Mouse (Mus musculus): ENCODE measurements around the gene Igtp. TPM values are rescaled to one million over a fixed set of nuclear protein-coding genes. Genes with fewer than 3 reads are reported as not detected.
"Not testable (repeated sequence)": the region's sequence is repeated elsewhere in the genome, so short reads cannot be mapped to it uniquely, and the experiment has no call there.

Igtp gene
- polyA plus RNA-seq, 1 experiment from 2014 or later, result 10.9 TPM

DNA sequence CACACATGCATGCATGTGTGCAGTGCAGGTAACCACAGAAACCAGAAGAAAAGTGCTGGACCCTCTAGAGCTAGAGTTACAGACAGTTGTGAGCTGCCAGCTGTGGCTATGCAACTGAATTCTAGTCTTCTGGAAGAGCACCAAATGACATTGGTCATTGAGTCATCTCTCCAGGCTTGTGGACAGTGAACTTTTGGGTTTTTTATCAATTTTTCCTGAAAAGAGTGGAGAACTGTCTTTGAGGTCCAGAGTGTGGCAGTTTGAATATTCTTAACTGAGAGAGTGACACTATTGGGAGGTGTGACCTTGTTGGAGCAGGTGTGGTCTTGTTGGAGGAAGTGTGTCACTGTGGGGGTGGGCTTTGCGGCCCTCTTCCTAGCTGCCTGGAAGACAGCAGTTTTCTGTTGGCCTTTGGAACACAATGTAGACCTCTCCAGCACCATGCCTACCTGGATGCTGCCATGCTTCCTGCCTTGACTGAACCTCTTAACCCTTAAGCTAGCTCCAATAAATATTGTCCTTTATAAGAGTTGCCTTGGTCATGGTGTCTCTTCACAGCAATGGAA, 11.0 kb downstream of the Igtp start:
- Histone ChIP-seq H3K4me1 (replicated peaks; ENCODE audit: control insufficient read depth, insufficient read depth, low read length) (0 out of 2 replicates have a peak, but pooled peaks cover 6% of the 10 kb centered on the region), H3K4me2 (replicated peaks; ENCODE audit: low read depth) (no peak overlapping the region), H3K4me3 (ENCODE audit: low read depth, low read length) (no peak overlapping the region), H3K9me3 (ENCODE audit: control insufficient read depth) (no peaks in the 10 kb centered on the region), H3K27ac (ENCODE audit: low read depth, low read length) (no peak overlapping the region), H3K27me3 (replicated peaks; ENCODE audit: control insufficient read depth, insufficient read depth, low read length) (no peaks in the 10 kb centered on the region), H3K36me3 (ENCODE audit: control insufficient read depth, insufficient read depth) (peaks cover 12% of the 10 kb centered on the region; the same call in 1 of the 2 replicates), H3K9ac (ENCODE audit: low read depth, low read length) (no peak overlapping the region)
- no peak for ATAC-seq
- TF ChIP-seq CTCF (IDR thresholded peaks at IDR 0.05; ENCODE audit: low read depth), result no peak
- 93% methylated on average over 1 of the region's 1 CpGs for WGBS

- H3K36me3 ChIP-seq (ENCODE audit: control insufficient read depth, insufficient read depth), result peaks cover 12% of the 10 kb centered on the region; the same call in 1 of the 2 replicates
- ATAC-seq, result no peak
- H3K4me1 ChIP-seq (replicated peaks; ENCODE audit: control insufficient read depth, insufficient read depth, low read length), result 0 out of 2 replicates have a peak, but pooled peaks cover 6% of the 10 kb centered on the region
- H3K27ac ChIP-seq (ENCODE audit: low read depth, low read length), result no peak overlapping the region
- no peak overlapping the region for H3K4me3 ChIP-seq (ENCODE audit: low read depth, low read length)
- no peaks in the 10 kb centered on the region for H3K27me3 ChIP-seq (replicated peaks; ENCODE audit: control insufficient read depth, insufficient read depth, low read length)
- H3K9me3 ChIP-seq (ENCODE audit: control insufficient read depth), result no peaks in the 10 kb centered on the region
- WGBS, result 20% methylated on average over 9 of the region's 9 CpGs
- H3K9ac ChIP-seq (ENCODE audit: low read depth, low read length), result no peak overlapping the region
- H3K4me2 ChIP-seq (replicated peaks; ENCODE audit: low read depth), result peak overlapping the region; percentile 35; the same call in 1 of the 2 replicates
- no peak for TF ChIP-seq CTCF (IDR thresholded peaks at IDR 0.05; ENCODE audit: low read depth)
Measured at GRCm38 (mm10) chr11:58211062-58211681, 11.8 kb downstream of the Igtp start.

- Histone ChIP-seq H3K4me3 (ENCODE audit: low read depth, low read length) (no peak overlapping the region), H3K4me1 (replicated peaks; ENCODE audit: control insufficient read depth, insufficient read depth, low read length) (0 out of 2 replicates have a peak, but pooled peaks cover 6% of the 10 kb centered on the region), H3K4me2 (replicated peaks; ENCODE audit: low read depth) (peak overlapping the region; percentile 35; the same call in 1 of the 2 replicates), H3K27ac (ENCODE audit: low read depth, low read length) (no peak overlapping the region), H3K9ac (ENCODE audit: low read depth, low read length) (no peak overlapping the region), H3K36me3 (ENCODE audit: control insufficient read depth, insufficient read depth) (peaks cover 9% of the 10 kb centered on the region; the same call in 1 of the 2 replicates), H3K9me3 (ENCODE audit: control insufficient read depth) (no peaks in the 10 kb centered on the region), H3K27me3 (replicated peaks; ENCODE audit: control insufficient read depth, insufficient read depth, low read length) (no peaks in the 10 kb centered on the region)
- ATAC-seq, result no peak
- 29% methylated on average over 2 of the region's 2 CpGs for WGBS
- TF ChIP-seq CTCF (IDR thresholded peaks at IDR 0.05; ENCODE audit: low read depth), result no peak
Measured at GRCm38 (mm10) chr11:58211682-58212067, 12.3 kb downstream of the Igtp start.

GRCm38 (mm10) chr11:58213673-58214342, 14.5 kb downstream of the Igtp start:
- no peaks in the 10 kb centered on the region for H3K9me3 ChIP-seq (ENCODE audit: control insufficient read depth)
- no peak for ATAC-seq
- H3K27me3 ChIP-seq (replicated peaks; ENCODE audit: control insufficient read depth, insufficient read depth, low read length), result no peaks in the 10 kb centered on the region
- no peak overlapping the region for H3K9ac ChIP-seq (ENCODE audit: low read depth, low read length)
- H3K36me3 ChIP-seq (ENCODE audit: control insufficient read depth, insufficient read depth), result no peaks in the 10 kb centered on the region
- 77% methylated on average over 7 of the region's 7 CpGs for WGBS
- H3K4me3 ChIP-seq (ENCODE audit: low read depth, low read length), result no peak overlapping the region
- H3K27ac ChIP-seq (ENCODE audit: low read depth, low read length), result no peak overlapping the region
- peak overlapping the region; percentile 72 for H3K4me2 ChIP-seq (replicated peaks; ENCODE audit: low read depth)
- 0 out of 2 replicates have a peak, but pooled peaks cover 6% of the 10 kb centered on the region for H3K4me1 ChIP-seq (replicated peaks; ENCODE audit: control insufficient read depth, insufficient read depth, low read length)
- no peak for TF ChIP-seq CTCF (IDR thresholded peaks at IDR 0.05; ENCODE audit: low read depth)

GRCm38 (mm10) chr11:58214391-58215048, 15.2 kb downstream of the Igtp start:
- no peaks in the 10 kb centered on the region for H3K9me3 ChIP-seq (ENCODE audit: control insufficient read depth)
- H3K4me1 ChIP-seq (replicated peaks; ENCODE audit: control insufficient read depth, insufficient read depth, low read length), result 0 out of 2 replicates have a peak, but pooled peaks cover 6% of the 10 kb centered on the region
- 19% methylated on average over 17 of the region's 17 CpGs for WGBS
- H3K4me3 ChIP-seq (ENCODE audit: low read depth, low read length), result peak overlapping the region; percentile 54
- peak overlapping the region; percentile 72 for H3K4me2 ChIP-seq (replicated peaks; ENCODE audit: low read depth)
- H3K27ac ChIP-seq (ENCODE audit: low read depth, low read length), result peak overlapping the region; percentile 64; the same call in 1 of the 2 replicates
- no peaks in the 10 kb centered on the region for H3K27me3 ChIP-seq (replicated peaks; ENCODE audit: control insufficient read depth, insufficient read depth, low read length)
- H3K9ac ChIP-seq (ENCODE audit: low read depth, low read length), result peak overlapping the region; percentile 40; the same call in 1 of the 2 replicates
- TF ChIP-seq CTCF (IDR thresholded peaks at IDR 0.05; ENCODE audit: low read depth), result no peak
- H3K36me3 ChIP-seq (ENCODE audit: control insufficient read depth, insufficient read depth), result no peaks in the 10 kb centered on the region
- ATAC-seq, result peak; percentile 86

GRCm38 (mm10) chr11:58215049-58215430, 15.7 kb downstream of the Igtp start:
- peak; percentile 12; the same call in 1 of the 2 replicates for ATAC-seq
- not testable (repeated sequence) for H3K36me3 ChIP-seq (ENCODE audit: control insufficient read depth, insufficient read depth); H3K27ac ChIP-seq (ENCODE audit: low read depth, low read length); H3K4me1 ChIP-seq (replicated peaks; ENCODE audit: control insufficient read depth, insufficient read depth, low read length); H3K9me3 ChIP-seq (ENCODE audit: control insufficient read depth); H3K27me3 ChIP-seq (replicated peaks; ENCODE audit: control insufficient read depth, insufficient read depth, low read length)
- Histone ChIP-seq H3K4me2 (replicated peaks; ENCODE audit: low read depth) (peak overlapping the region; percentile 72), H3K9ac (ENCODE audit: low read depth, low read length) (0 out of 2 replicates have a peak overlapping the region, but pooled peaks have one; percentile 22), H3K4me3 (ENCODE audit: low read depth, low read length) (peak overlapping the region; percentile 54)
- WGBS, result 11% methylated on average over 3 of the region's 3 CpGs

Data from intestine, postnatal 0 days (tissue).